Mouse (Mus musculus) lung, adult 2 months (tissue): Measurements from ENCODE around the gene Stat5a.

Experiments used
- CTCF ChIP-seq: fragments of 200-500 bp; IDR thresholded peaks from 2 replicates; pipeline ENCODE4 v1.5.1; 2011; ENCODE audit warnings: mild to moderate bottlenecking, low read length, control low read depth; ENCODE audit not compliant: insufficient read depth
- POLR2A ChIP-seq: fragments of 200-500 bp; IDR thresholded peaks from 2 replicates; pipeline ENCODE4 v1.6.1; 2011; ENCODE audit warnings: low read depth, mild to moderate bottlenecking, control low read depth, low read length, borderline replicate concordance; ENCODE audit errors: extremely low read depth

DNA sequence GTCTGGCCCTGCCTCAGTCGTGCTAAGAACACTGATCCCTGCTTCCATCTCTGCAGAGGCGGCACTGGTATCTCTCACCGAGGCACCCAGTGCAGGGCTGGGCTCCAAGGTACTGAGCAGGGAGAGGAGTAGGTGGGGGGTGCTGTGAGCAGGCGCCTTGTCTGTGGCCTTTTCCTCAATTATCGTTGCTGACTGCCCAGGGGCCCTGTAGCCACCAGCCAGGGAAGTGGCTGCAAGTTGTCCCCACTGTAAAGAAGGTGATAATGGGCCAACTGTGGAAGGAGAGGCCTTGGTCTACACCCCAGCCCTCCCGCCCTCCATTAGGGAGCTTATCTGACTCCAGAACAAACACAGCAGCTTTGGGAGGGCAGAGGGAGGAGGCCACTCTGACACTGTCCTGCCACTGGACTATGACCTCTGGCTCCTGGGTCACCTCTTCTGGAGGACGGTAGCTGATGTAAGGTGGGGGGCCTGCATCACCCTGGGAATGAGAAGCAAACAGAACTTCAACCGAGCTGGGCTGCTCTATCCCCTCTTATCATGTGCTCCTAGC lies 27.1 kb downstream of the Stat5a start:
- no peak for TF ChIP-seq POLR2A
- TF ChIP-seq CTCF, result no peak
